Mouse (Mus musculus) heart, adult 2 months (tissue): ENCODE measurements around the gene Wdr76. TPM values are rescaled to one million over a fixed set of nuclear protein-coding genes. Genes with fewer than 3 reads are reported as not detected.
"Not testable (repeated sequence)": the region's sequence is repeated elsewhere in the genome, so short reads cannot be mapped to it uniquely, and the experiment has no call there.

Source experiments
- DNase-seq, 2 experiments: peaks; one replicate each; pipeline ENCODE4 v3.0.0; 2021
- H3K27ac ChIP-seq: fragments of 200-600 bp; 2 replicates; pipeline ENCODE4 v1.8.1; 2022
- H3K27me3 ChIP-seq: fragments of 200-500 bp; 2 replicates; pipeline ENCODE4 v1.6.1; 2012; ENCODE audit warnings: mild to moderate bottlenecking, low read length, inconsistent platforms, mixed read lengths; ENCODE audit not compliant: control insufficient read depth, insufficient read depth
- H3K36me3 ChIP-seq: fragments of 200-500 bp; 2 replicates; pipeline ENCODE4 v1.6.1; 2012; ENCODE audit warnings: low read length, inconsistent platforms; ENCODE audit not compliant: control insufficient read depth, insufficient read depth
- H3K4me1 ChIP-seq: fragments of 200-500 bp; 2 replicates; pipeline ENCODE4 v1.6.1; 2011; ENCODE audit warnings: low read length; ENCODE audit not compliant: control insufficient read depth, insufficient read depth
- H3K4me3 ChIP-seq: fragments of 200-600 bp; 2 replicates; pipeline ENCODE4 v1.8.1; 2022
- H3K79me2 ChIP-seq: fragments of 200-500 bp; replicated peaks from 2 replicates; pipeline ENCODE4 v1.6.1; 2012; ENCODE audit warnings: mild to moderate bottlenecking, inconsistent platforms, low read length, moderate library complexity, mixed read lengths; ENCODE audit not compliant: control insufficient read depth, insufficient read depth
- H3K9ac ChIP-seq: fragments of 200-500 bp; 2 replicates; pipeline ENCODE4 v1.6.1; 2012; ENCODE audit warnings: low read depth, mild to moderate bottlenecking, control low read depth, inconsistent platforms, low read length, mixed read lengths
- CTCF ChIP-seq: fragments of 200-600 bp; IDR thresholded peaks from 2 replicates; pipeline ENCODE4 v1.8.1; 2022; ENCODE audit warnings: antibody characterized with exemption, mild to moderate bottlenecking, moderate library complexity
- EP300 ChIP-seq: fragments of 200-500 bp; IDR thresholded peaks from 2 replicates; pipeline ENCODE4 v1.6.1; 2011; ENCODE audit warnings: low read depth, low read length, control low read depth; ENCODE audit not compliant: insufficient read depth
- POLR2A ChIP-seq: fragments of 200-500 bp; IDR thresholded peaks from 2 replicates; pipeline ENCODE4 v1.6.1; 2011; ENCODE audit warnings: mild to moderate bottlenecking, low read depth, low read length, control low read depth; ENCODE audit not compliant: insufficient read depth
- whole genome bisulfite sequencing: fragments of 180-500 bp; shearing (Covaris S2); methylation state at CpG from one replicate; pipeline ENCODE4 v1.1.7; 2018; 5-methylcytosine and 5-hydroxymethylcytosine counted together
- intact Hi-C: fragments of 180-260 bp; cut with DNase I; formaldehyde crosslinking; loops from one replicate; pipeline ENCODE4 v1.15.1; 2025
- polyA plus RNA-seq: library from polyadenylated mRNA; depleted of rRNA; stranded (reverse); fragments of >200 nt; gene quantifications from 2 replicates; pipeline ENCODE4 v1.2.3, GENCODE M21; 2012
- total RNA-seq, 2 experiments: library from RNA; stranded (reverse); gene quantifications; 2 replicates each; pipeline ENCODE4 v1.2.3; 2021

Wdr76 gene
- total and polyA plus RNA-seq, 3 experiments, result 1.2 to 3.0 (median 2.9) TPM

- H3K27ac ChIP-seq, result peak overlapping the region; percentile 68
- 24% methylated on average over 8 of the region's 8 CpGs for WGBS
- H3K4me1 ChIP-seq, result no peaks in the 10 kb centered on the region
- intact Hi-C loops, result loop anchor here (1.0 kb wide), 1 partner anchor 33 kb away; no protein-coding TSS in a partner anchor
- peak overlapping the region; percentile 67 for H3K4me3 ChIP-seq
- H3K27me3 ChIP-seq, result no peaks in the 10 kb centered on the region
- peak in 1 of 2 experiments; percentile 20 for DNase-seq
- no peak for TF ChIP-seq POLR2A
- no peak for TF ChIP-seq CTCF
- TF ChIP-seq EP300, result no peak
- no peaks in the 10 kb centered on the region; the same call in 1 of the 2 replicates for H3K79me2 ChIP-seq
- peaks cover 3% of the 10 kb centered on the region; the same call in 1 of the 2 replicates for H3K36me3 ChIP-seq
- H3K9ac ChIP-seq, result peak overlapping the region; percentile 44; the same call in 1 of the 2 replicates
Measured at GRCm38 (mm10) chr2:121474180-121474535, 32.4 kb upstream of the Wdr76 start.

- H3K4me3 ChIP-seq, H3K9ac ChIP-seq, H3K4me1 ChIP-seq, H3K27ac ChIP-seq, intact Hi-C loops, H3K79me2 ChIP-seq, H3K36me3 ChIP-seq, H3K27me3 ChIP-seq, DNase-seq: not testable (repeated sequence)
- WGBS, result 93% methylated on average over 2 of the region's 2 CpGs
Measured at GRCm38 (mm10) chr2:121475306-121475705, 31.2 kb upstream of the Wdr76 start.

GRCm38 (mm10) chr2:121477491-121478266 is 28.8 kb upstream of the Wdr76 start:
- H3K27ac ChIP-seq, result no peak overlapping the region
- intact Hi-C loops, result loop anchor here (2.0 kb wide), 1 partner anchor 31 kb away; no protein-coding TSS in a partner anchor
- H3K4me3 ChIP-seq, result no peak overlapping the region
- 89% methylated on average over 3 of the region's 3 CpGs for WGBS
- H3K79me2 ChIP-seq, result no peaks in the 10 kb centered on the region
- no peaks in the 10 kb centered on the region for H3K27me3 ChIP-seq
- no peak for DNase-seq
- no peak for TF ChIP-seq CTCF
- no peak for TF ChIP-seq EP300
- TF ChIP-seq POLR2A, result no peak
- no peaks in the 10 kb centered on the region for H3K36me3 ChIP-seq
- no peak overlapping the region for H3K9ac ChIP-seq
- H3K4me1 ChIP-seq, result no peaks in the 10 kb centered on the region

GRCm38 (mm10) chr2:121480498-121480897 is 26.0 kb upstream of the Wdr76 start:
- intact Hi-C loops, result no loop called here
- WGBS, result 63% methylated on average over 3 of the region's 3 CpGs

GRCm38 (mm10) chr2:121480916-121481315 is 25.6 kb upstream of the Wdr76 start:
- H3K4me1 ChIP-seq, H3K27me3 ChIP-seq, H3K4me3 ChIP-seq, H3K9ac ChIP-seq, DNase-seq, intact Hi-C loops, H3K79me2 ChIP-seq, H3K36me3 ChIP-seq, H3K27ac ChIP-seq: not testable (repeated sequence)
- 78% methylated on average over 13 of the region's 13 CpGs for WGBS

More at GRCm38 (mm10) chr2:121480498-121480897, 26.0 kb upstream of the Wdr76 start:
- TF ChIP-seq EP300, result no peak
- TF ChIP-seq POLR2A, result no peak
- peak; percentile 77 for TF ChIP-seq CTCF
- Histone ChIP-seq H3K4me1 (no peaks in the 10 kb centered on the region), H3K36me3 (no peaks in the 10 kb centered on the region), H3K27me3 (no peaks in the 10 kb centered on the region), H3K79me2 (no peaks in the 10 kb centered on the region), H3K9ac (no peak overlapping the region), H3K27ac (no peak overlapping the region), H3K4me3 (no peak overlapping the region)
- DNase-seq, result peak in 1 of 2 experiments; percentile 23

GRCm38 (mm10) chr2:121483576-121483975 is 22.9 kb upstream of the Wdr76 start:
- no peak for DNase-seq
- WGBS, result 84% methylated on average over 8 of the region's 8 CpGs
- TF ChIP-seq EP300 (no peak), POLR2A (no peak), CTCF (no peak)
- Histone ChIP-seq H3K27me3 (no peaks in the 10 kb centered on the region), H3K79me2 (no peaks in the 10 kb centered on the region), H3K4me1 (no peaks in the 10 kb centered on the region), H3K9ac (no peak overlapping the region), H3K27ac (no peak overlapping the region), H3K36me3 (no peaks in the 10 kb centered on the region), H3K4me3 (no peak overlapping the region)
- intact Hi-C loops, result no loop called here

- H3K9ac ChIP-seq, H3K36me3 ChIP-seq, H3K4me1 ChIP-seq, H3K27ac ChIP-seq, DNase-seq, H3K79me2 ChIP-seq, H3K4me3 ChIP-seq, intact Hi-C loops, H3K27me3 ChIP-seq: not testable (repeated sequence)
- WGBS, result 73% methylated on average over 2 of the region's 2 CpGs
Measured at GRCm38 (mm10) chr2:121484403-121484802, 22.1 kb upstream of the Wdr76 start.

- H3K4me3 ChIP-seq, H3K79me2 ChIP-seq, H3K36me3 ChIP-seq, H3K27me3 ChIP-seq, DNase-seq, H3K27ac ChIP-seq, H3K9ac ChIP-seq, intact Hi-C loops, H3K4me1 ChIP-seq: not testable (repeated sequence)
- WGBS, result 71% methylated on average over 2 of the region's 6 CpGs
Measured at GRCm38 (mm10) chr2:121501550-121501949, 5.0 kb upstream of the Wdr76 start.
